Mouse (Mus musculus) kidney, adult 18-20 months (tissue): ENCODE measurements around the gene Tbxa2r.
A peak's percentile ranks its signal among the peaks of the same experiment; 100 is the strongest.

Experiments
- DNase-seq: peaks from one replicate; pipeline ENCODE4 v3.0.0; 2021

Tbxa2r gene

GRCm38 (mm10) chr10:81349146-81349545, 20.6 kb downstream of the Tbxa2r start:
- DNase-seq: peak; percentile 63

- DNase-seq: no peak
These were observed 21.4 kb downstream of the Tbxa2r start for GRCm38 (mm10) chr10:81349961-81350350.

GRCm38 (mm10) chr10:81350351-81351063, 22.0 kb downstream of the Tbxa2r start, which contains the start of gene Hmg20b:
Gene Hmg20b (minus strand): TSS chr10:81350480.
- peak; percentile 99 for DNase-seq

GRCm38 (mm10) chr10:81351678-81352291, 23.3 kb downstream of the Tbxa2r start:
- DNase-seq: no peak

- DNase-seq: no peak
These were observed 26.4 kb downstream of the Tbxa2r start for GRCm38 (mm10) chr10:81354738-81355477.

GRCm38 (mm10) chr10:81355533-81355932, 27.0 kb downstream of the Tbxa2r start:
- DNase-seq: no peak

DNA sequence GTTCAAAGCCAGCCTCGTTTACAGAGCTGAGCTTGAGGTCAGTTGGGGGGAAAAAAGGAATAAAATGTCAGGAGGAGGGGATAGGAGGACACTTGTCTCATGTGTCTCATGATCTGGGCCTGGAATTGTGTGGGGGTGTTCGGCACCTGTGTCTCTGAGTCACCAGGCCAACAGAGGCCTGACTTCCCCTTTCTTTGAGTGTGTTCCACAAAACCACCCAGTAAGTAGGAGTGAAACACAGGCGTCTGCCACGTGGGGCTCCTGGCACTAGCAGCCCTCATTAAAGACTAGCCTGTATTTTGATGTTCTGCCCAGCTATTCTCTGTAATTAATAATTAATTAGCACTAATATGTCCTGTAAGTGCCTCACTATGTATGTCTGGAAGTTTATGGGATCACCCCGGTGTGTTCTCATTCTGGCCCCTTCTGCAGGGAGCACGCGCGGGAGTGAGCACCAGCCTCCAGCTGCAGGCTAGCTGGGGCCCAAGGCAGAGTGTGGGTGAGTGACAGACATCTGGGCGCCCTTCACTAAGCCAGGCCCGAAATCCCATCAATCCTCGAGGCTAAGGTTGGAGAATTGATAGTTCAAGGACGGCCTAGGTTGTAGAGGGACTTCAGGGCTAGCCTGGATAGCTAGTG, 27.9 kb downstream of the Tbxa2r start:
- peak; percentile 40 for DNase-seq

GRCm38 (mm10) chr10:81356991-81357844, 28.7 kb downstream of the Tbxa2r start, which contains the start of gene Mfsd12:
Gene Mfsd12 (plus strand): TSS chr10:81357491.
- DNase-seq: peak; percentile 93

DNA sequence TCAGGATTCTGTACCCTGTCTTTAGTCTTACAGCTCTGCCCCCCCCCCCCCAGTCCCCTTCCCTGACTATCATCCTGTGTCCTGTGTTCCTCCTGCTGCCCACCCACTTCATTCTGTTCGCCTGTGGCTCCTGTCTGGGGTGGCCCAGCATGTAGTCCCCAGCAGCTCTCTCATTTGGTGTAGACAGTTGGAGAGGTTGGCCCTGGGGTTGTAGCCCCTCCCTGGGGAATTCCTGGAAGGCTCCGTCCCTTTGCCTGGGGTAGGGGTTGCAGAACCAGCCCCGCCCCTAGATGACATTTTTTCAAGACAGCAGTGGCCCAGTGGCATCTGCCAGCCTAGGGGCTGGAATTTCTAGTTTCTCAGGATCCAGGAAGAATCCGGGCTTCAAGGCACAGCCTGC, 29.7 kb downstream of the Tbxa2r start:
- DNase-seq: no peak

GRCm38 (mm10) chr10:81358841-81359240, 30.3 kb downstream of the Tbxa2r start:
- DNase-seq: peak; percentile 42

GRCm38 (mm10) chr10:81360721-81361120, 32.2 kb downstream of the Tbxa2r start:
- DNase-seq: no peak

DNA sequence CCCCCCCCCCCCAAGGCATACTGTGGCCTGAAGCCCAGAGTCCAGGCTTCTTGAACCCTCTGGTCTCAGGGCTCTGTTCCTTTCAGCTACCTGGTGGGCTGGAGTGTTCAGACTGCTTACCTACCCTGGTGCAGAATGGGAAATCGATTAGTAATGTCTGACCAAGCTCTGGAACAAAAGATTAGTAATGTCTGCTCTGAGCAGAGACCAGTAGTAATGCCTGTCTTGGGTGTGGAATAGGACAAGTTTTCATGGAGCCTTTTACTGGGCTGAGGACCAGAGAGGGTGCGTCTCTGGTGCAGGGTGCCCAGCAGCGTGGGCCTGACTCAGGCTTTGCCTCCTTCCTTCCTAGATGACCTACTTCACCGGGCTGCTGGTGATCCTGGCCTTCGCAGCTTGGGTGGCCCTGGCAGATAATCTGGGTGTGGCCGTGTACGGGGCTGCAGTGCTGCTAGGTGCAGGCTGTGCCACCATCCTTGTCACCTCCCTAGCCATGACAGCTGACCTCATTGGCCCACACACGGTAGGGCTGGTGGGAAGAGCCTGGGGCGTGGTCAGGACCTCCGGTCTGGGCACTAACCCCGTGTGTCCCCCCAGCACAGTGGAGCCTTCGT, 33.9 kb downstream of the Tbxa2r start:
- no peak for DNase-seq

- no peak for DNase-seq
These were observed 35.2 kb downstream of the Tbxa2r start for GRCm38 (mm10) chr10:81363436-81364346.

GRCm38 (mm10) chr10:81364666-81365065, 36.1 kb downstream of the Tbxa2r start:
- DNase-seq: no peak

- no peak for DNase-seq
These were observed 36.5 kb downstream of the Tbxa2r start for GRCm38 (mm10) chr10:81365073-81365472.

GRCm38 (mm10) chr10:81365672-81366476, 37.3 kb downstream of the Tbxa2r start, which contains the start of gene 4930404N11Rik:
Gene 4930404N11Rik (minus strand): TSS chr10:81365816.
- DNase-seq: no peak

GRCm38 (mm10) chr10:81366477-81367206, 38.1 kb downstream of the Tbxa2r start:
- DNase-seq: no peak

- no peak for DNase-seq
These were observed 38.6 kb downstream of the Tbxa2r start for GRCm38 (mm10) chr10:81367207-81367495.

DNA sequence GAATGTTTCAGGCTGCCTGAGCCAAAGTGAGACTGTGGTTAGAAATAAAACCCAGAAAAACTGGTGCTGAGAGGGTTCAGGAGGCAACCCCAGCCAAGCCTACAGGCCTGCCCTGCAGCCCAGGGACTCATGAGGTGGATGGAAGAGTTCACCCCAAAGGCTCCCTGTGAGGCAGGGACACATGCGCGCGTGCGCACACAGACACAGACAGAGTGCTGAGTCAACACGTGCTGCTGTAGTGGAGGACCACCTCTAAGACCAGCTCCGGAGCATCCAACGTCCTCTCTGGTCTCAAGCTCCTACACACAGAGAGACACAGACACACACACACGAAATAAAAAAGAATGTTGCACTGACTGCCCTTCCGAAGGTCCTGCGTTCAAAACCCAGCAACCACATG, 46.8 kb downstream of the Tbxa2r start:
- DNase-seq: no peak
